Mouse (Mus musculus): Measurements from ENCODE around the gene Fgd5. TPM values are rescaled to one million over a fixed set of nuclear protein-coding genes. Genes with fewer than 3 reads are reported as not detected.

Gene Fgd5
- polyA plus RNA-seq, 1 experiment: 5.6 TPM

DNA sequence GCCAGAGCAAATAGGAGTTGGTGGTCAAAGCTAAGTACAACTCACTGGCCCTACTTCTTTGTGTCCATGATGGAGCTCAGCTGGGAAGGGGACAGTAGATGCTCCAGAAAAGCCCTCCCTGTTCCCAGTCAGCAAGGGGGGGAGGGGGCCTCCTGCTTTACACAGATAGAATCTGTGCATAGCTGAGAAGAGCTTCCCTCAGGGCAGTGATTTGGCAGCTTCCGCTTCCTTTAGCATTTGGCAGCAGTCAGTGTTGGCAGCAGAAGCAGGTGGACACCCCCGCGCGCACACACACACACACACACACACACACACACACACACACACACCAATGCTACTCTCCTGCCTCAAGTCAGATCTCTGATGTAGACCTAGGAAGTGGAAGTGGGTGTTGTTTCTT is 63.4 kb downstream of the Fgd5 start:
- 61% methylated on average over 4 of the region's 4 CpGs for WGBS
- DNase-seq: no peak
- Histone ChIP-seq H3K27me3 (ENCODE audit: control insufficient read depth, insufficient read depth, low read length) (no peaks in the 10 kb centered on the region), H3K4me3 (ENCODE audit: control insufficient read depth, insufficient read depth, low read length) (no peak overlapping the region), H3K36me3 (ENCODE audit: control insufficient read depth, insufficient read depth, low read length) (no peaks in the 10 kb centered on the region), H3K27ac (ENCODE audit: control insufficient read depth, insufficient read depth, low read length) (no peak overlapping the region), H3K4me1 (replicated peaks; ENCODE audit: control insufficient read depth, insufficient read depth, low read length) (no peaks in the 10 kb centered on the region)
- TF ChIP-seq POLR2A (IDR thresholded peaks at IDR 0.05; ENCODE audit: control insufficient read depth, extremely low read depth, insufficient read depth, low read length, poor library complexity): no peak
- TF ChIP-seq CTCF (IDR thresholded peaks at IDR 0.05; ENCODE audit: borderline replicate concordance, control insufficient read depth, extremely low read depth, insufficient read depth, low read length, poor library complexity): no peak

DNA sequence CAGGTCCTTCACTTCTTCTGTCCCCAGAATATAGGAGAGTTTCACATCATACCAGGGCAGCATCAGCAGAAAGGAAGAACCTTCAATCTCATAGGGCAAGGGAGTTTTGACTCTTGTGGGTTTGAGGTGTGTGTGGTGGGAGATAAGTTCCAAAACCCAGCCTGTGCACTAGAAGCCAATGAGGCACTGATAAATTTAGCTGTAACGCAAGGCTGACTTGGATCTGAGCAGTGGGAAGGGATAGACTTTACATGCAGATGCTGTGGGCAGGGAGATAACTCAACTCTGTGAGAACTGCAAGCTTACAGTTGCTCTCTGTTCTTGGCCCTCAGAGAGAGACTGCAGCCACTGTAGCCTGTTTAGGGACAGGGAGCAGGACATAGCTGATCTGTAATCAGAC is 64.2 kb downstream of the Fgd5 start:
- Histone ChIP-seq H3K27me3 (ENCODE audit: control insufficient read depth, insufficient read depth, low read length) (no peaks in the 10 kb centered on the region), H3K27ac (ENCODE audit: control insufficient read depth, insufficient read depth, low read length) (no peak overlapping the region), H3K4me3 (ENCODE audit: control insufficient read depth, insufficient read depth, low read length) (no peak overlapping the region), H3K4me1 (replicated peaks; ENCODE audit: control insufficient read depth, insufficient read depth, low read length) (no peaks in the 10 kb centered on the region), H3K36me3 (ENCODE audit: control insufficient read depth, insufficient read depth, low read length) (no peaks in the 10 kb centered on the region)
- no peak for DNase-seq
- 82% methylated on average over 1 of the region's 1 CpGs for WGBS
- TF ChIP-seq POLR2A (IDR thresholded peaks at IDR 0.05; ENCODE audit: control insufficient read depth, extremely low read depth, insufficient read depth, low read length, poor library complexity): no peak
- no peak for TF ChIP-seq CTCF (IDR thresholded peaks at IDR 0.05; ENCODE audit: borderline replicate concordance, control insufficient read depth, extremely low read depth, insufficient read depth, low read length, poor library complexity)

DNA sequence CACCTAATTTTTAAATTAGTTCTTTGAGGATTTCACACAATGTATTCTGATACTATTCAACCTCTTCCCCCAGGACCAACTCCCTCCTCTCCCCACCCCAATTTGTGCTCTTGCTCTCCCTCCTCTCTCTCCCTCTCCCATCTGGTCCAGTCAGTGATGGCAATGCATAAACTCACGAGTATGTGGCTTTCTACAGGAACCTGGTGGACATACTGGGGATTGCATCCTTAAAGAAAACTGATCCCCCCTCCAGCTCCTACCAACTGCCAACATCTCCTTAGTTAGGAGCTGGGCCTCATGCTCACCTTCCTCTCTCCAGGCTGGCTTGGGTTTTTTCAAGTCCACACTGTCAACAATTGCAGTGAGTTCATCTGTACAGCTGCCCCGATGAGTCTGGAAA is 79.1 kb downstream of the Fgd5 start:
- WGBS: 53% methylated on average over 2 of the region's 2 CpGs
- Histone ChIP-seq H3K4me1 (replicated peaks; ENCODE audit: control insufficient read depth, insufficient read depth, low read length) (no peaks in the 10 kb centered on the region), H3K4me3 (ENCODE audit: control insufficient read depth, insufficient read depth, low read length) (no peak overlapping the region)

DNA sequence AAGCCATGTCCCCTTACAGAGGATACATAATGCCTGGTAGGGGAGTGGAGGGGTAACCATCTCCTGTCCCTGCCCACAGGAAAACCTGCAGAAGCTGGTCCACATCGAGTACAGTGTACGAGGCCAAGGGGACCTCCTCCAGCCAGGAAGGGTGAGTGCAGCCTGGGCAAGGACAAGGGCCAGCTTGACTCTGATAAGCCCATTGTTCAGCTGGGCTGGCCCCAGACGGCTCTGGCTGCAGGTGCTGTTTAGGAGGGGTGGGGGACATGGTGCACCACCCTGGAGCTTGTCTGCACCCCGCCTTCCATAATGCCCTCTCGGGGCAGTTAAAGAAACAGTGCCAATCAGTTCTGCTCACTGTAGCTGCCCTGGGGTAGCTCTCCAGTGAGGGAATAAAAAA is 83.0 kb downstream of the Fgd5 start:
- 88% methylated on average over 5 of the region's 5 CpGs for WGBS
- DNase-seq: no peak
- H3K27me3 ChIP-seq (ENCODE audit: control insufficient read depth, insufficient read depth, low read length): no peaks in the 10 kb centered on the region
- no peaks in the 10 kb centered on the region for H3K36me3 ChIP-seq (ENCODE audit: control insufficient read depth, insufficient read depth, low read length)
- no peak overlapping the region for H3K27ac ChIP-seq (ENCODE audit: control insufficient read depth, insufficient read depth, low read length)
- no peaks in the 10 kb centered on the region for H3K4me1 ChIP-seq (replicated peaks; ENCODE audit: control insufficient read depth, insufficient read depth, low read length)
- no peak overlapping the region for H3K4me3 ChIP-seq (ENCODE audit: control insufficient read depth, insufficient read depth, low read length)
- TF ChIP-seq CTCF (IDR thresholded peaks at IDR 0.05; ENCODE audit: borderline replicate concordance, control insufficient read depth, extremely low read depth, insufficient read depth, low read length, poor library complexity) (no peak), POLR2A (IDR thresholded peaks at IDR 0.05; ENCODE audit: control insufficient read depth, extremely low read depth, insufficient read depth, low read length, poor library complexity) (no peak)

More for the DNA sequence above, 79.1 kb downstream of the Fgd5 start:
- H3K36me3 ChIP-seq (ENCODE audit: control insufficient read depth, insufficient read depth, low read length): no peaks in the 10 kb centered on the region
- no peaks in the 10 kb centered on the region for H3K27me3 ChIP-seq (ENCODE audit: control insufficient read depth, insufficient read depth, low read length)
- no peak overlapping the region for H3K27ac ChIP-seq (ENCODE audit: control insufficient read depth, insufficient read depth, low read length)
- TF ChIP-seq POLR2A (IDR thresholded peaks at IDR 0.05; ENCODE audit: control insufficient read depth, extremely low read depth, insufficient read depth, low read length, poor library complexity) (no peak), CTCF (IDR thresholded peaks at IDR 0.05; ENCODE audit: borderline replicate concordance, control insufficient read depth, extremely low read depth, insufficient read depth, low read length, poor library complexity) (no peak)
- DNase-seq: no peak

DNA sequence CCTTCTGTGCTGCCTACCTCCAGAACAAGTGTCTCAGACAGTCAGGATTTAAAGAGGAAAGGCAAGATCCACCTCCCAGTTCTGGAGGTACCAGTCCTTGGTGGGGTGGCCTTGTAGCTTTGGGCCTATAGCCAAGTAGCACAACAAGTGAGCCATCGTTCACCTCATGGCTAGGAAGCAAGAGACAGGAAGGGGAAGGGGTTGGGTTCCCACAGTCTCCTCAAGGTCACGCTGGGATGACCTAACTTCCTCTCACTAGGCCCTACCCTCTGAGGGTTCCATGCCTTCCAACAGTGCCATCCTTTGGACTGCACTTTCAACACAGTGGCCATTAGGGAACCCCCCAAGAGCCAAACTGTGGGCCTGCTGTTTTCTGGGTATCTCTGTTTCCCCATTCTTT is 84.8 kb downstream of the Fgd5 start:
- WGBS: 36% methylated on average over 2 of the region's 2 CpGs
- Histone ChIP-seq H3K27me3 (ENCODE audit: control insufficient read depth, insufficient read depth, low read length) (no peaks in the 10 kb centered on the region), H3K36me3 (ENCODE audit: control insufficient read depth, insufficient read depth, low read length) (no peaks in the 10 kb centered on the region), H3K27ac (ENCODE audit: control insufficient read depth, insufficient read depth, low read length) (no peak overlapping the region), H3K4me3 (ENCODE audit: control insufficient read depth, insufficient read depth, low read length) (no peak overlapping the region), H3K4me1 (replicated peaks; ENCODE audit: control insufficient read depth, insufficient read depth, low read length) (no peaks in the 10 kb centered on the region)
- no peak for DNase-seq
- TF ChIP-seq POLR2A (IDR thresholded peaks at IDR 0.05; ENCODE audit: control insufficient read depth, extremely low read depth, insufficient read depth, low read length, poor library complexity) (no peak), CTCF (IDR thresholded peaks at IDR 0.05; ENCODE audit: borderline replicate concordance, control insufficient read depth, extremely low read depth, insufficient read depth, low read length, poor library complexity) (no peak)

DNA sequence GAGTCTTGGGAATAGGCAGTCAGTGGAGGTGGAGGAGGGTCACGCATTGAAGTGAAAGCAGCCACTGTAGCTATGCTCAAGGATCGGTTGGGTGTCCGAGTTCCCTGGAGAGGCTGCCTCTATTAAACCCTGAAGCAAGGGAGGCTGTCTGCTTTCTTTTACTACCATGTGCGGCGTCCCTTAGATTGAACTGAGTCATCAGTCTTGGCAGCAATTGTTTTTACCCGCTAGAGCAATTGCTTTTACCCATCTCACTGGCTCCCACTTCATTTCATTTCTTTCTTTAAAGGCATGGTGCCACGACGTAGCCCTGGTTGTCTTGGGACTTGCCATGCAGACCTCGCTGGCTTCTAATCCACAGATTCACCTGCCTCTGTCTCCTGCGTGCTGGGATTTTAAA is 85.4 kb downstream of the Fgd5 start:
- Histone ChIP-seq H3K4me3 (ENCODE audit: control insufficient read depth, insufficient read depth, low read length) (no peak overlapping the region), H3K36me3 (ENCODE audit: control insufficient read depth, insufficient read depth, low read length) (no peaks in the 10 kb centered on the region)
- WGBS: 92% methylated on average over 10 of the region's 10 CpGs

More for the DNA sequence above, 85.4 kb downstream of the Fgd5 start:
- Histone ChIP-seq H3K27me3 (ENCODE audit: control insufficient read depth, insufficient read depth, low read length) (no peaks in the 10 kb centered on the region), H3K4me1 (replicated peaks; ENCODE audit: control insufficient read depth, insufficient read depth, low read length) (no peaks in the 10 kb centered on the region), H3K27ac (ENCODE audit: control insufficient read depth, insufficient read depth, low read length) (no peak overlapping the region)
- no peak for TF ChIP-seq CTCF (IDR thresholded peaks at IDR 0.05; ENCODE audit: borderline replicate concordance, control insufficient read depth, extremely low read depth, insufficient read depth, low read length, poor library complexity)
- no peak for TF ChIP-seq POLR2A (IDR thresholded peaks at IDR 0.05; ENCODE audit: control insufficient read depth, extremely low read depth, insufficient read depth, low read length, poor library complexity)
- no peak for DNase-seq

Measured in thymus, adult 2 months (tissue).